Mouse (Mus musculus): Measurements from ENCODE around the gene Zfp286. TPM values are rescaled to one million over a fixed set of nuclear protein-coding genes. Genes with fewer than 3 reads are reported as not detected.

Gene Zfp286
- total and polyA plus RNA-seq, 3 experiments: not detected

DNA sequence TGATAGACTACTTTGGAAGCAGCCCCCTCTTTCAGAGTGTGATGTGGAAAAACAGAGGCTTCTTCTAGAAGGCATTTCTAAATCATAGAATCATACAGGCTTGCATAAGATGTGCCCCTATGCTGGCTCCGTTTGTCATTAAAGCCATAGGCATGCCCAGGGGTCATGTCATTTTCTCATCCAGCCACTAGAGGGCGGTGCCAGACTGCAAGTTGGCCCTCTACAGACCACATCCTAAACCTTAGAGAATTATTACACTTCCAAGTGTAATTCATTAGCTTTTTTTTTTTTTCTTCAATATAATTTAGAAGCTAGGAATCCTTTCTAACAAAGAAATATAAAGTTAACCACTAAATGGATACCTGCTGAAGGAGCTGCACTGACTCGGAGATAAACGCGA is 45.2 kb downstream of the Zfp286 start (continued):
- TF ChIP-seq MAFK (IDR thresholded peaks at IDR 0.05; ENCODE audit: borderline replicate concordance, low read depth, low read length) (no peak), MAZ (IDR thresholded peaks at IDR 0.05; ENCODE audit: low read depth, low read length) (no peak)

DNA sequence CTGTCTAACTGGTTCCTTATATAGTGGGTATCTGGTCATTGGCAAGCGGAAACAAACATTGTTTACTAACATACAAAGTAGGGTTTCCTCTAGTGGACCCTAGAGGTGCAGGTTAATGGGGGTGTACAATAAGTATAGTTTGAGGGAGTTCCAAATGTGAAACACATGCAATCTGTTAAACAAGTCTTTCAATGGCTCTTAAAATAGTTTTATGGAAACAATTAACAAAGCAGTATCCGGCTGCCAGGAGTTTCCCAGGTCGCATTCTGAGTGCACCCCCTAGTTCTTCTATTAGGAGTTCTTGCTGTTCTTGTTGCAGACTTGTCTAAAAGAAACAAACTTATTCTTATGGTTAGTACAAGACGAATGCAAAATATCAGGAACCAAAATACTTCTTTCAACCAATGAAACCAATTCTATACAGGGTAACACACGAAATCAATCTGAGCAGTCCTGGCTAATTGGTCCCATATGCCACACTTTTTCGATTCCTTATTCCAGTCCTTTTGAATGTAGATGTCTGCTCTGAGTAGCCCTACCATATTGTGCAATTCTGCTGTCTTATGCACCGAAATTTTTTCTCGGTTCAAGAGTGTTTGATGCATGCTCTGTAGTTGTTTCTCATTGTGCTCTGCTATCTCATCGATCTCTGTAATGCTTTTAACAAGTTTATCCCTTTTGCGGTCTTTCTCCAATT is 46.9 kb downstream of the Zfp286 start:
- Histone ChIP-seq H3K27ac (ENCODE audit: control insufficient read depth, low read depth, low read length) (no peak overlapping the region), H3K4me3 (ENCODE audit: control insufficient read depth in 1 of 2, insufficient read depth in 1 of 2, low read depth in 2 of 2, low read length in 2 of 2) (no peak overlapping the region), H3K79me2 (ENCODE audit: control insufficient read depth, insufficient read depth, low read length, poor library complexity) (no peaks in the 10 kb centered on the region), H3K4me1 (ENCODE audit: control insufficient read depth in 1 of 2, insufficient read depth in 2 of 2, low read length in 2 of 2) (no peaks in the 10 kb centered on the region), H3K27me3 (ENCODE audit: control insufficient read depth in 1 of 2, insufficient read depth in 2 of 2, low read length in 2 of 2) (peaks cover 0 to 5% of the 10 kb centered on the region in 2 experiments), H3K9ac (ENCODE audit: control insufficient read depth, low read depth, low read length, poor library complexity, severe bottlenecking) (no peak overlapping the region), H3K36me3 (ENCODE audit: control insufficient read depth in 1 of 2, insufficient read depth in 2 of 2, low read length in 2 of 2) (no peaks in the 10 kb centered on the region), H3K9me3 (replicated peaks; ENCODE audit: insufficient read depth, low read length) (no peaks in the 10 kb centered on the region)
- DNase-seq (ENCODE audit: low read depth, low spot score): no peak
- no peak for TF ChIP-seq MXI1 (IDR thresholded peaks at IDR 0.05; ENCODE audit: low read depth, low read length)
- no peak for TF ChIP-seq POLR2AphosphoS5 (IDR thresholded peaks at IDR 0.05; ENCODE audit: borderline replicate concordance, low read depth, low read length)
- TF ChIP-seq POLR2A (IDR thresholded peaks at IDR 0.05; ENCODE audit: control insufficient read depth in 1 of 2, insufficient read depth in 1 of 2, low read depth in 1 of 2, low read length in 2 of 2, poor library complexity in 1 of 2): no peak
- TF ChIP-seq ZMIZ1 (IDR thresholded peaks at IDR 0.05; ENCODE audit: low read depth, low read length): no peak
- TF ChIP-seq TCF12 (IDR thresholded peaks at IDR 0.05; ENCODE audit: low read depth, low read length): no peak
- no peak for TF ChIP-seq POLR2AphosphoS2 (IDR thresholded peaks at IDR 0.05; ENCODE audit: low read length)
- no peak for TF ChIP-seq RAD21 (IDR thresholded peaks at IDR 0.05; ENCODE audit: low read depth, low read length)
- TF ChIP-seq ETS1 (IDR thresholded peaks at IDR 0.05; ENCODE audit: low read depth, low read length): no peak
- no peak for TF ChIP-seq ZC3H11A (IDR thresholded peaks at IDR 0.05; ENCODE audit: low read depth, low read length)
- no peak for TF ChIP-seq GATA1 (IDR thresholded peaks at IDR 0.05; ENCODE audit: low read depth, low read length)
- no peak for TF ChIP-seq ZNF384 (IDR thresholded peaks at IDR 0.05; ENCODE audit: low read depth, low read length)
- no peak for TF ChIP-seq ZKSCAN1 (IDR thresholded peaks at IDR 0.05; ENCODE audit: low read depth, low read length)
- no peak for TF ChIP-seq JUND (IDR thresholded peaks at IDR 0.05; ENCODE audit: low read depth, low read length)
- no peak for TF ChIP-seq USF1 (IDR thresholded peaks at IDR 0.05; ENCODE audit: low read depth, low read length)
- no peak for TF ChIP-seq KAT2A (conservative IDR thresholded peaks at IDR 0.05; ENCODE audit: low read depth, low read length)

DNA sequence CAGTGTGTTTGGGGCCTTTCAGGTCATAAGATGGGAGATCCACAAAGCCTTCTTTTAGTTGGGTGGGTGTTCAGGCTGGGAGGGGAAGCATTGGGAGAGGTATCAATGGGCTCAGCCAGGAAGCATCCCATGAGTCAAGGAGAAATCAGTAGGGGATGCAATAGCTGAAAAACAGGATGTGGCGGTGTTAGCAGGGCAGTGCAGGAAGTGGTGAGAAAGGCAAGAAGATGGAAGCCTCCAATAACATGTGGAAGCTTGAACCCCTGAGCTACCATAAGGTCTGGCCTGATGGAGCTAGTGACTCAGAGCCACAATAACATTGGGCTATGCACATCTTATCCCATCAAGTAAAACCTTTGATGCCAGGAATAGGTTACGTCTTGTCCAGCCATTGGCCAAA is 48.1 kb downstream of the Zfp286 start:
- Histone ChIP-seq H3K4me1 (ENCODE audit: control insufficient read depth in 1 of 2, insufficient read depth in 2 of 2, low read length in 2 of 2) (no peaks in the 10 kb centered on the region), H3K4me3 (ENCODE audit: control insufficient read depth in 1 of 2, insufficient read depth in 1 of 2, low read depth in 2 of 2, low read length in 2 of 2) (no peak overlapping the region), H3K79me2 (ENCODE audit: control insufficient read depth, insufficient read depth, low read length, poor library complexity) (no peaks in the 10 kb centered on the region), H3K9ac (ENCODE audit: control insufficient read depth, low read depth, low read length, poor library complexity, severe bottlenecking) (no peak overlapping the region), H3K27me3 (ENCODE audit: control insufficient read depth in 1 of 2, insufficient read depth in 2 of 2, low read length in 2 of 2) (peaks cover 0 to 5% of the 10 kb centered on the region in 2 experiments), H3K36me3 (ENCODE audit: control insufficient read depth in 1 of 2, insufficient read depth in 2 of 2, low read length in 2 of 2) (no peaks in the 10 kb centered on the region), H3K9me3 (replicated peaks; ENCODE audit: insufficient read depth, low read length) (no peaks in the 10 kb centered on the region), H3K27ac (ENCODE audit: control insufficient read depth, low read depth, low read length) (no peak overlapping the region)
- no peak for DNase-seq (ENCODE audit: low read depth, low spot score)
- TF ChIP-seq MAZ (IDR thresholded peaks at IDR 0.05; ENCODE audit: low read depth, low read length) (no peak), CTCF (IDR thresholded peaks at IDR 0.05 in 2 of 3, conservative IDR thresholded peaks at IDR 0.05 in 1 of 3; ENCODE audit: control insufficient read depth in 1 of 3, insufficient read depth in 1 of 3, low read depth in 2 of 3, low read length in 3 of 3, poor library complexity in 1 of 3, severe bottlenecking in 1 of 3) (no peak), GATA1 (IDR thresholded peaks at IDR 0.05; ENCODE audit: low read depth, low read length) (no peak), ZMIZ1 (IDR thresholded peaks at IDR 0.05; ENCODE audit: low read depth, low read length) (no peak), SIN3A (IDR thresholded peaks at IDR 0.05; ENCODE audit: low read length) (no peak), RCOR1 (IDR thresholded peaks at IDR 0.05; ENCODE audit: low read depth, low read length) (no peak), ZNF384 (IDR thresholded peaks at IDR 0.05; ENCODE audit: low read depth, low read length) (no peak), MEF2A (IDR thresholded peaks at IDR 0.05; ENCODE audit: extremely low read depth, insufficient replicate concordance, low read depth, low read length, poor library complexity, severe bottlenecking) (no peak), MAX (IDR thresholded peaks at IDR 0.05; ENCODE audit: low read length) (no peak), MYB (IDR thresholded peaks at IDR 0.05; ENCODE audit: low read depth, low read length) (no peak), E2F4 (IDR thresholded peaks at IDR 0.05; ENCODE audit: borderline replicate concordance, low read depth, low read length) (no peak), MAFK (IDR thresholded peaks at IDR 0.05; ENCODE audit: borderline replicate concordance, low read depth, low read length) (no peak), NRF1 (IDR thresholded peaks at IDR 0.05; ENCODE audit: insufficient read depth, low read depth, low read length, poor library complexity, severe bottlenecking) (no peak), ELF1 (IDR thresholded peaks at IDR 0.05; ENCODE audit: low read depth, low read length) (no peak), CHD2 (IDR thresholded peaks at IDR 0.05; ENCODE audit: low read length) (no peak), TBP (IDR thresholded peaks at IDR 0.05; ENCODE audit: low read depth, low read length) (no peak), RAD21 (IDR thresholded peaks at IDR 0.05; ENCODE audit: low read depth, low read length) (no peak)
